Mouse (Mus musculus) macrophage (primary cell): ENCODE measurements around the gene Eif3i. TPM values are rescaled to one million over a fixed set of nuclear protein-coding genes. Genes with fewer than 3 reads are reported as not detected.

Experiments used
- H3K27ac ChIP-seq: fragments of 350-480 bp; formaldehyde crosslinking; 2 replicates; pipeline ENCODE4 v1.9.0; 2021
- H3K36me3 ChIP-seq: fragments of 350-480 bp; formaldehyde crosslinking; 2 replicates; pipeline ENCODE4 v1.9.0; 2021; ENCODE audit errors: inconsistent target
- H3K4me3 ChIP-seq: fragments of 350-480 bp; formaldehyde crosslinking; 2 replicates; pipeline ENCODE4 v1.9.0; 2021; ENCODE audit errors: inconsistent target
- H3K79me2 ChIP-seq: fragments of 350-480 bp; formaldehyde crosslinking; 2 replicates; pipeline ENCODE4 v1.9.0; 2021; ENCODE audit errors: inconsistent target
- WGBS: methylation state at CpG from one replicate; pipeline ENCODE4 v1.1.7; 2026; ENCODE audit warnings: inconsistent platforms; ENCODE audit not compliant: missing documents; 5-methylcytosine and 5-hydroxymethylcytosine counted together
- polyA plus RNA-seq: library from polyadenylated mRNA; stranded (reverse); fragments of 250-400 nt; gene quantifications from 3 replicates; pipeline ENCODE4 v1.2.4, GENCODE M21; 2018; ENCODE audit warnings: inconsistent platforms
- total RNA-seq, 78 experiments: library from RNA; depleted of rRNA; stranded (reverse); fragments of 250-400 nt; gene quantifications; 1 replicate in 9 of 78; 2 replicates in 24 of 78; 3 replicates in 43 of 78; 4 replicates in 2 of 78; pipeline ENCODE4 v1.2.4; 2018; ENCODE audit warnings: inconsistent platforms in 56 of 78

The Eif3i gene
- total RNA-seq (2018; cell fraction: chromatin; rRNA removed): 10 to 100 TPM; 14.7 to 49.4 (median 32.1) TPM
- 10 to 100 TPM; 54.3 to 99.6 (median 73.5) TPM for total RNA-seq (2018; cell fraction: cytosol; rRNA removed)
- 10 to 100 TPM; 13.4 to 52.6 (median 23.5) TPM for total RNA-seq (2018; cell fraction: nucleus; rRNA removed)
- 58.7 to 140 TPM (median 87.3 TPM) in 3 replicates for polyA plus RNA-seq

- Histone ChIP-seq H3K4me3 (peak within 1 kb of the TSS; percentile 65), H3K27ac (peak within 1 kb of the TSS; percentile 35; the same call in 1 of the 2 replicates), H3K79me2 (peaks cover 72% of the 10 kb centered on the region), H3K36me3 (peaks cover 35% of the 10 kb centered on the region)
- under 1% methylated on average over 58 of the region's 74 CpGs for WGBS
Observed at GRCm38 (mm10) chr4:129600233-129601158, at the start of gene Eif3i, which contains the start of gene Tmem234. TSS of gene Eif3i (minus strand) at chr4:129600648. TSS of gene Tmem234 (plus strand) at chr4:129600668.

GRCm38 (mm10) chr4:129648656-129649055 lies 48.2 kb upstream of the Eif3i start:
- WGBS: 92% methylated on average over 1 of the region's 1 CpGs
- peaks cover 70% of the 10 kb centered on the region for H3K36me3 ChIP-seq
- no peak overlapping the region for H3K4me3 ChIP-seq
- H3K27ac ChIP-seq: no peak overlapping the region
- H3K79me2 ChIP-seq: no peaks in the 10 kb centered on the region

GRCm38 (mm10) chr4:129645204-129645603 lies 44.8 kb upstream of the Eif3i start:
- Histone ChIP-seq H3K36me3 (peaks cover 39% of the 10 kb centered on the region), H3K79me2 (no peaks in the 10 kb centered on the region), H3K27ac (no peak overlapping the region), H3K4me3 (no peak overlapping the region)
- 58% methylated on average over 6 of the region's 6 CpGs for WGBS

GRCm38 (mm10) chr4:129641756-129642155 lies 41.3 kb upstream of the Eif3i start:
- H3K27ac ChIP-seq: no peak overlapping the region
- WGBS: 86% methylated on average over 5 of the region's 5 CpGs
- peaks cover 29% of the 10 kb centered on the region for H3K79me2 ChIP-seq
- peaks cover 19% of the 10 kb centered on the region for H3K36me3 ChIP-seq
- no peak overlapping the region for H3K4me3 ChIP-seq

- H3K36me3 ChIP-seq: peaks cover 21% of the 10 kb centered on the region
Observed at GRCm38 (mm10) chr4:129640638-129641467, 40.4 kb upstream of the Eif3i start, which contains the start of gene Txlna. TSS of gene Txlna (minus strand) at chr4:129641065.

GRCm38 (mm10) chr4:129640101-129640637 lies 39.7 kb upstream of the Eif3i start:
- Histone ChIP-seq H3K79me2 (peaks cover 34% of the 10 kb centered on the region), H3K36me3 (peaks cover 28% of the 10 kb centered on the region), H3K4me3 (peak overlapping the region; percentile 68), H3K27ac (peak overlapping the region; percentile 84)
- WGBS: 2% methylated on average over 15 of the region's 17 CpGs

More at GRCm38 (mm10) chr4:129640638-129641467, 40.4 kb upstream of the Eif3i start, which contains the start of gene Txlna:
- H3K79me2 ChIP-seq: peaks cover 34% of the 10 kb centered on the region
- WGBS: under 1% methylated on average over 59 of the region's 60 CpGs
- H3K27ac ChIP-seq: peak within 1 kb of the TSS; percentile 84
- H3K4me3 ChIP-seq: peak within 1 kb of the TSS; percentile 68

GRCm38 (mm10) chr4:129639221-129639620 lies 38.8 kb upstream of the Eif3i start:
- Histone ChIP-seq H3K36me3 (peaks cover 38% of the 10 kb centered on the region), H3K79me2 (peaks cover 34% of the 10 kb centered on the region), H3K4me3 (peak overlapping the region; percentile 68; the same call in 1 of the 2 replicates), H3K27ac (peak overlapping the region; percentile 84; the same call in 1 of the 2 replicates)
- 89% methylated on average over 15 of the region's 15 CpGs for WGBS

GRCm38 (mm10) chr4:129633852-129634251 lies 33.4 kb upstream of the Eif3i start:
- no peak overlapping the region for H3K27ac ChIP-seq
- no peak overlapping the region for H3K4me3 ChIP-seq
- peaks cover 25% of the 10 kb centered on the region for H3K79me2 ChIP-seq
- WGBS: 88% methylated on average over 6 of the region's 6 CpGs
- H3K36me3 ChIP-seq: peaks cover 89% of the 10 kb centered on the region

GRCm38 (mm10) chr4:129631867-129632266 lies 31.4 kb upstream of the Eif3i start:
- Histone ChIP-seq H3K27ac (no peak overlapping the region), H3K36me3 (peaks cover 94% of the 10 kb centered on the region), H3K79me2 (peaks cover 6% of the 10 kb centered on the region; the same call in 1 of the 2 replicates), H3K4me3 (no peak overlapping the region)
- 96% methylated on average over 12 of the region's 12 CpGs for WGBS

- Histone ChIP-seq H3K36me3 (peaks cover 88% of the 10 kb centered on the region), H3K4me3 (no peak overlapping the region), H3K27ac (no peak overlapping the region), H3K79me2 (peaks cover 1% of the 10 kb centered on the region; the same call in 1 of the 2 replicates)
- WGBS: 96% methylated on average over 4 of the region's 4 CpGs
Observed at GRCm38 (mm10) chr4:129630944-129631343, 30.5 kb upstream of the Eif3i start.

GRCm38 (mm10) chr4:129626035-129626434 lies 25.6 kb upstream of the Eif3i start:
- peaks cover 42% of the 10 kb centered on the region for H3K36me3 ChIP-seq
- WGBS: 81% methylated on average over 6 of the region's 6 CpGs

GRCm38 (mm10) chr4:129625496-129625895 lies 25.0 kb upstream of the Eif3i start:
- Histone ChIP-seq H3K4me3 (no peak overlapping the region), H3K79me2 (peaks cover 17% of the 10 kb centered on the region), H3K36me3 (peaks cover 36% of the 10 kb centered on the region), H3K27ac (peak overlapping the region; percentile 90)
- 37% methylated on average over 3 of the region's 4 CpGs for WGBS

More at GRCm38 (mm10) chr4:129626035-129626434, 25.6 kb upstream of the Eif3i start:
- H3K27ac ChIP-seq: peak overlapping the region; percentile 90; the same call in 1 of the 2 replicates
- peaks cover 17% of the 10 kb centered on the region for H3K79me2 ChIP-seq
- no peak overlapping the region for H3K4me3 ChIP-seq

- peak overlapping the region; percentile 89 for H3K4me3 ChIP-seq
- H3K36me3 ChIP-seq: peaks cover 31% of the 10 kb centered on the region
- peak overlapping the region; percentile 90 for H3K27ac ChIP-seq
- H3K79me2 ChIP-seq: peaks cover 17% of the 10 kb centered on the region
- WGBS: 0% methylated on average over 6 of the region's 6 CpGs
Observed at GRCm38 (mm10) chr4:129625029-129625370, 24.6 kb upstream of the Eif3i start.
